Mouse (Mus musculus) cerebellum, adult (tissue): Measurements from ENCODE around the gene Scube2.
A peak's percentile ranks its signal among the peaks of the same experiment; 100 is the strongest.

ENCODE experiments used
- ATAC-seq: cut with Nextera tagmentation; 2 replicates; pipeline ENCODE4 v1.9.2; 2017; ENCODE audit warnings: mild to moderate bottlenecking, moderate library complexity, mixed read lengths; ENCODE audit not compliant: insufficient number of reproducible peaks, low FRiP score, low TSS enrichment

The Scube2 gene

GRCm38 (mm10) chr7:109852752-109853212 lies 12.7 kb downstream of the Scube2 start:
- ATAC-seq, result peak; percentile 76

- no peak for ATAC-seq
These were observed 13.5 kb downstream of the Scube2 start for GRCm38 (mm10) chr7:109852017-109852416.

GRCm38 (mm10) chr7:109850531-109850930 lies 14.9 kb downstream of the Scube2 start:
- no peak for ATAC-seq

- no peak for ATAC-seq
These were observed 15.6 kb downstream of the Scube2 start for GRCm38 (mm10) chr7:109849750-109850434.

GRCm38 (mm10) chr7:109848867-109849733 lies 16.4 kb downstream of the Scube2 start:
- no peak for ATAC-seq

GRCm38 (mm10) chr7:109844100-109844499 lies 21.4 kb downstream of the Scube2 start:
- no peak for ATAC-seq

- ATAC-seq, result no peak
These were observed 23.7 kb downstream of the Scube2 start for GRCm38 (mm10) chr7:109841618-109842418.

- no peak for ATAC-seq
These were observed 24.4 kb downstream of the Scube2 start for GRCm38 (mm10) chr7:109841031-109841430.

GRCm38 (mm10) chr7:109838613-109839012 lies 26.9 kb downstream of the Scube2 start:
- ATAC-seq, result no peak

GRCm38 (mm10) chr7:109837651-109838050 lies 27.8 kb downstream of the Scube2 start:
- no peak for ATAC-seq

- ATAC-seq, result no peak
These were observed 30.6 kb downstream of the Scube2 start for GRCm38 (mm10) chr7:109834894-109835293.

- ATAC-seq, result no peak
These were observed 34.1 kb downstream of the Scube2 start for GRCm38 (mm10) chr7:109831376-109831775.

- ATAC-seq, result no peak
These were observed 38.6 kb downstream of the Scube2 start for GRCm38 (mm10) chr7:109826911-109827310.

GRCm38 (mm10) chr7:109825293-109825692 lies 40.2 kb downstream of the Scube2 start:
- no peak for ATAC-seq

GRCm38 (mm10) chr7:109818600-109818999 lies 46.9 kb downstream of the Scube2 start:
- ATAC-seq, result no peak

GRCm38 (mm10) chr7:109817954-109818353 lies 47.5 kb downstream of the Scube2 start:
- ATAC-seq, result no peak

- ATAC-seq, result no peak
These were observed 51.9 kb downstream of the Scube2 start for GRCm38 (mm10) chr7:109813330-109814140.

- ATAC-seq, result peak; percentile 64
These were observed 57.6 kb downstream of the Scube2 start for GRCm38 (mm10) chr7:109807616-109808485.

- ATAC-seq, result no peak
These were observed 60.6 kb downstream of the Scube2 start for GRCm38 (mm10) chr7:109804843-109805242.
